Mouse (Mus musculus) layer of hippocampus, postnatal 36 days (tissue): ENCODE measurements around the gene Sgsm1. TPM values are rescaled to one million over a fixed set of nuclear protein-coding genes. Genes with fewer than 3 reads are reported as not detected.
"Not testable (repeated sequence)": the region's sequence is repeated elsewhere in the genome, so short reads cannot be mapped to it uniquely, and the experiment has no call there.

Experiments
- DNase-seq, 2 experiments: peaks; one replicate each; pipeline ENCODE4 v3.0.0; 2022
- total RNA-seq, 2 experiments: library from RNA; stranded (reverse); gene quantifications; 2 replicates each; pipeline ENCODE4 v1.2.3; 2021

Gene Sgsm1
- total RNA-seq, result 10 to 100 TPM; 86.9 to 88.3 TPM

DNA sequence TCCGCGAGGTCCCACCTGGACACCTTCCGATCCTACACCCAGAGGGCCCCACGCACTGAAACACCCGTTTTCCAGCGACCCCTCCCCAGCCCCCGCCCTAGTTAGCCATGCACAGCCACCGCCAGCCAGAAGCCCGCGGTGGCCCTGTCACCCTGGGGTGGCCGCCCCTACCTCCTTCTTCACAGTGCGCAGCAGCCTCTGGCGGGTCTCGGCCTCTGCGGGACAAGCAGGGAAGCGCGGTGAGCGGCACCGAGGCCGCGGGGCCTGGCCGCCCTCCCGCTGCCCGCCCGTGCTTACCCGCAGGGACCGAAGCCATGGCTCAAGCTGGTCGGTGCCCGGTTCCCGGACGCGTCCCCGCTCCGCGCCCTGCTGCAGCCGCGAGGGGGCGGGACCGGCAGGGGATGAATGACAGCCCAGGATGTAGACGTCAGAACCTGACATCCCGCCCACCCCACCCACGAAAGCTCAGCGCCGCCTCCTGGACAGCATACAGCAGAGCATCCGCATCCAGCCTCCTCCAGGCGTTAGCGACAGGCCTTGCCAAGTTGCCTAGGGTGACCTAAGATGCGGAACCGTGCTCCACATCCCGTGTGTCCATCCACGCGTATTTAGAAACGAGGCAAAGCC, at the start of gene Sgsm1:
TSS of gene Sgsm1 (minus strand) at position 410 of the 627 bp plus-strand sequence.
- peak; percentile 80 to 84 for DNase-seq

DNA sequence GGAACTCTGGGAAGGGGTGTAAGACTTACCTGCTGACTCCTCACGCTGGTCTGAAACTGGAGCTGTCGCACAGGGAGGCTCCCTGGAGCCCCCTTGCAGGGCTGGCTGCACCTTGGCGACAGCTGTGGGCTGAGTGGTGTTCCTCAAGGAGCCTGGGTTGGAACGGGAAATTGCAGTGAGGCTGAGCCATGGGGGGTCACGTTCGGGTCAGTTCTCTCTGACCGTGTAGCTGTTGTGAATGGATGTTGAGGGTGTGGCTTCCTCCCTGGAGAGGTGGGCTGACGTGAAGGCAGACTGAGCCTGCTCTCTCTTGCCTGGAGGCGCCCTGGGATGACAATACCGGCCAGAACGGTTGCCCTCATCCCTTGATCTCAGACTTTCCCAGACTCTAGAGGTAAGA, 48.2 kb upstream of the Sgsm1 start:
- DNase-seq, result no peak

GRCm38 (mm10) chr5:113357656-113358055, 47.1 kb upstream of the Sgsm1 start:
- DNase-seq, result no peak

- DNase-seq, result no peak
These were observed 46.6 kb upstream of the Sgsm1 start, which contains the start of gene Aym1 for GRCm38 (mm10) chr5:113357186-113357585. Aym1 (plus strand) TSS chr5:113357294.

DNA sequence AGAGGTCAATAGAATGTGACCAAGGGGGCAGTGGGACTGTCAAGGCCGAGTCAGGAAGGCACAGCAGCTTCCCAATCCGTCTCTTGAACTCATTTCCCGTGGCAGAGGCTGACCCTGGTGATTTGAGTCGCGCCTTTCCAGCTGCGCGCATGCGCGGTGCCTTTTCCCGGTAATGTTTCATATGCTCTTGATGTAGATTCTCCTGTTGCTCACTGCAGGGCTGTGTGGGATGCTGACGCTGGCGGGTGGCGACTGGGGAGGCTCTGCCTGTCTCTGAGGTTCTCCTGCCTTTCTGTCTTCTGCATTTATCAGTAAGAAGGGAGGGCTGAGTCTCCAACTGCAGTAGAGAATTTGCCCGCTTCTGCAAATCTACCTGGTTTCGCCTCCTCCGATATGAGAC, 43.7 kb upstream of the Sgsm1 start:
- DNase-seq, result peak; percentile 39 to 40

DNA sequence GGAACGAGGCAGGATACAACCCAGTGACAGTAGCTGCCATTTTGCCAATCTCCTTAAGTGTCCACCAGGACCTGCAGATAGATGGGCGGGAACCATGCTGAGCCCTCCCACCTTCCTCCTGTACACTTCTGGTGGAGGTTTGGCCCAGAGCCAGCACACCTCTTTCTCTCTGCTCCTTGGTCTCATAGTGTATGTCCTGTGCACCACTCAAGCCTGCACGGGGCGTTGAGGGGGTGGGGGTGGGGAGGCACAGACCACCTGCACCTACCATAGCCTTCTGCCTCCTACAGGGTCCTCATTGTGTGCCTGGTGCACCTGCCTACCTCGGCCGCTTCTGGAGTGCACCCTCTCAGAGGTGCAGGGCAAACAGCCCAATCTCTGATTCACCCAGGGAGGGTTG, 42.0 kb upstream of the Sgsm1 start:
- no peak for DNase-seq

GRCm38 (mm10) chr5:113351768-113352167, 41.2 kb upstream of the Sgsm1 start:
- DNase-seq, result peak; percentile 31 to 33

DNA sequence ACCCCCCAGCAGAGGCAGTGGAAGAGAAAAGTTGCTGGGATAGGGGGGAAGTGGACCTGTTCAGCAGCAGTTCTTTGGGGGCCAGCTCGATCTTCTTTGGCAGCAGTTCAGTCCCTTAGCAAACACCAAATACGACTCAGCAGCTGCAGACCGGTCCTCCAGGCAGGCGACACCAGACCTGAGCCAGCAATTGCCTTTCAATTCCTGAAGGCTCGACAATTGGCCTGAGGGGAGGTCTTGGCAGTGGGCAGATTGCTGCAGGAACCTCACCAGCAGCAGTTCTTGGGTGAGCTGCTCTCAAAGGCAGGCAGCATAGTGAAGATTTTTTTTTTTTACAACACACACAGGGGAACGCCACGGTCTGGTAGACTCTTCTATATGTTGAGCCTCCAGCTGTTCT, 39.2 kb upstream of the Sgsm1 start:
- no peak for DNase-seq

- DNase-seq, result no peak
These were observed 38.6 kb upstream of the Sgsm1 start for GRCm38 (mm10) chr5:113349226-113349625.

- no peak for DNase-seq
These were observed 38.0 kb upstream of the Sgsm1 start for GRCm38 (mm10) chr5:113348597-113348996.

GRCm38 (mm10) chr5:113347593-113347992, 37.0 kb upstream of the Sgsm1 start:
- DNase-seq, result no peak

DNA sequence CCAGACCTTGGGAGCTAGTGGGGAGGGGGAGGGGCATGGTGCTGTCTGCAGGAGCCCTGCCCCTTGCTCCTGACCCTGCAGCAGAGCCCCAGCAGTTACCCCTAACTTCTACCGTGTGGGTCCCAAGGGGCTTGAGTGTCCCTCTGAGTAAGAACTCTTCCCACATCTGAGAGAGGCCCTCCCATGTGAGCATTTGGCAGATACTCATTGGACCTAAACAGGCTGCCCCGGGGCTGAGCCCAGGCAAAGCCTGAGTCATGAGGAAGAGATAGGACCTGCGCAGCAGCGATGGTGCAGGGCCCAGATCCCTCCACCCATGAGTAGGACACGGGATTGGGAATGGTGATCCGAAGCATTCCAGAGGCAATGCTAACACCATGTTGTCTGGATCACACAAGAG, 36.1 kb upstream of the Sgsm1 start:
- not testable (repeated sequence) for DNase-seq

DNA sequence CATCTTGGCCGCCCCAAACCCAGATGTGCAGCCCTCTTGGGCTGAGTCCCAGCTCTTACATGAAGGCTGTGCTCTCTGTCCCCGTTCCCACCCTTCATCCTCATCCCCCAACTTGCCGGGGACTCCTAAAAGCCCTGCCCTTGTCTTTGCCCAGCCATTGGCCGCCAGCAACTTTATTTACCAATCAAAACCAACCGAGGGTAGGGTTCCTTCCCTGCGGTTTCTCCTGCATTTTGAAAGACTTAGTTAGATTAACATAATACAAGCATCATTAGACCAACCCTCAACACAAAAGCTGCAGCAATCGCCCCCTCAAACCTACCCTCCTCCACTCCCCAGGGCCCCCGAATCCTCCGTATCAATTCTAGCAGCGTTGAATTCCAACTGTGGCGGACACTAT, 35.2 kb upstream of the Sgsm1 start:
- DNase-seq, result no peak

DNA sequence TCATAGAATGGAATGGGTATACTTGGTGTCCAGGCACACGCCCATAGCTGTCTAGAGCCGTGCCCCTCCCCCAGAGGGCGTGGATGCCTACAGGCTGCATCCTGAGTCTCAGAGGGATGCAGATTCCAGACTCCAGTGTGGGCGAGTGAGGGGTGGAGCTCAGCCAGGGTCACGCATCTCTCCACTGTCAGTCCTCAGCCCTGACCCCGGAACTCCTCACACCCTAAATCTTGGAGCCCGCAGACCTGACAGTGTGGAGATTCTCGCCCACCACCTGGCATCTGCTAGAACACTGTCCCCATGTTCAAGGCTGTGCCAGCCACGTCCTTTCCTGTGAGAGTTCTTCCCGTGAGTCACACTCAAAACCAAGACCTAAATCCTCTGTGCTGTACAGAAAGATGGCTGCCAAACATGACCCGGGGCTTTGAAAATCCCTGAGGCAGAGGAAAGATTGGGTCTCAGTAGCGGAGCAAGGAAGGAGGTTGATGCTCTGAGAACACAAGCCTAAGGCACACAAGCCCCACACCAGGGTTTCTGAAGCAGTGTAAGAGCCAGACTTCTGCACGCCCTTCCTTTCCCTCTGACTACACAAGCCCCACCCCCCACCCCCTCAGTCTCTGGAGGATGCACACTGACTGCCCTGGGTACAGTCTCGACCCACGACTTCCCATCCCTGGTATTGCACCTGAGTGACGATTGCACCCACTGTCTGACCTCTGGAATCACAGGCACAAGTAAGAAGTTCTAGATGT, 34.2 kb upstream of the Sgsm1 start:
- no peak for DNase-seq

DNA sequence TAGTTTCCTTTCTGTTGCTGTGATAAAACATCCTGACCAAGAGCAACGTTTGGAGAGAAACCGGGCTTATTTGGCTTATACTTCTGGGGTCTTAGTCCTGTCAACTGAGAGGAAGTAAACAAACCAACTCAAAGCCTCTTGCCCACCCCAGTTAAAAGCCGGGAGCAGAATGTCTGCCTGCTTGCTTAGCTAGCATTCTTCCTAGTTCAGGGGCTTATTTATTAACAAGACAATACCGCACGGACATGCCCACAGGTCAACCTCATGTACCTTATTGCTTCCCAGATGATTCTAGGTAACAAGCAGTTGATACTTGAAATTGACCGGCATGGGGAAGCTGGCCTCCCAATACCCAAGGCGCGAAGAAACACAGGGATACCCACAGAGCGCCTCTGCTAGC, 25.7 kb upstream of the Sgsm1 start:
- no peak for DNase-seq

DNA sequence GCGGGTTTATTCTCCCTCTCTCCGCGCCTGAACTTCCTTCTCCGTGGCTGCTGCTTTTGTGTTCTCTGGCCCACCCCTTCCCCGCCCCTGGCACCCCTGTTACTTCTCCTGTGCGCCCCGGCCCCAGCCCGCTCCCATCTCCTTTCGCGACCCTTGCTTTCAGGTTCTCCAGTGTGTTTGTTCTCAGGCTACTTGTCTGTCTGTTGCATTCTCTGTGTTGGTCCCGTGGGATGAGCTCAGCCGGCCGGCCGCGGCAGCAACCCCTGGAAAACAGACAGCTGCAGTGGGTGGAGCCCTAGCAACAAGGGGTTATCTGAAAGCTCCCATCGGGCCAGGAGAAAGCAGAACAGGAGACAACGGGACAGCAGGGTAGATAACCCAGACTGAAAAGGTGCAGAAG, 25.1 kb upstream of the Sgsm1 start:
- DNase-seq, result no peak

- DNase-seq, result no peak
These were observed 24.3 kb upstream of the Sgsm1 start for GRCm38 (mm10) chr5:113334621-113335530.

DNA sequence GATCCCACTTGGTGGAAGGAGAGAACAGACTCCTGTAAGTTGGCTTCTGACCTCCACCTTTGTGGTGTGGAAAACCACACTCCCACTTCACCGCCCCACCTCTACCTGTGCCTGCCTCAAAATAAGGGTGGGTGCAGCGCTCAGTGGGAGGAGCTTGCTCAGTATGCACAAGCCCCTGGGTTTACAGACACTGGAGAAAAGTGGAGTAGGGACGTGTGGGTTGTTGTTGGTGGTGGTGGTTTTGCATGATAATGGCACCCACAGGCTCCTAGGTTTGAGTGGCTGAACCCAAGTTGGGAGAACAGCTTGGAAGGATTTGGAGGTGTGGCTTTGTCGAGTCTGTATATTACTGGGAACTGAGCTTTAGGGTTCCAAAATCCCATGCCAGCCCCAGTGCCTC, 22.3 kb upstream of the Sgsm1 start:
- no peak for DNase-seq

DNA sequence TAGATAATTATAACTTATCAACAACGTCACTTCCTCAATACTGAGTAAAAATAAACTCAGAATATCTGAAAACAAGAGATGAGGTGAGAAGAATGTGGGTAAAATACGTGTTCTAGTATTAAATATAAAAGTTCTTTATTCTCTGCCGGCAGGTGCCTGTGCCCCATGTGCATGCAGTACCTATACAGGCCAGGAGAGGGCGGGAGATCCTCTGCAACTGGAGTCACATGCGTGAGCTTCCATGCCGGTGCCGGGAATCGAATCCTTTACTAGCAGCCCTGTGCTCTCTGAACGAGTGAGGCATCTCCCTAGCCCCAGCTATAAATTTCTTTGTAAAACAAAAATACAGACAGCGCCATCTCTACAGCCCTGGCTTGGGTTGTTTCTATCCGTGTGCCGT, 21.7 kb upstream of the Sgsm1 start:
- no peak for DNase-seq

- DNase-seq, result no peak
These were observed 19.6 kb upstream of the Sgsm1 start for GRCm38 (mm10) chr5:113330202-113330601.

GRCm38 (mm10) chr5:113329463-113329862, 18.9 kb upstream of the Sgsm1 start:
- no peak for DNase-seq

- no peak for DNase-seq
These were observed 13.4 kb upstream of the Sgsm1 start for GRCm38 (mm10) chr5:113323784-113324638.
